Mouse (Mus musculus): ENCODE data around the gene Fbxl19.

The Fbxl19 gene

DNA sequence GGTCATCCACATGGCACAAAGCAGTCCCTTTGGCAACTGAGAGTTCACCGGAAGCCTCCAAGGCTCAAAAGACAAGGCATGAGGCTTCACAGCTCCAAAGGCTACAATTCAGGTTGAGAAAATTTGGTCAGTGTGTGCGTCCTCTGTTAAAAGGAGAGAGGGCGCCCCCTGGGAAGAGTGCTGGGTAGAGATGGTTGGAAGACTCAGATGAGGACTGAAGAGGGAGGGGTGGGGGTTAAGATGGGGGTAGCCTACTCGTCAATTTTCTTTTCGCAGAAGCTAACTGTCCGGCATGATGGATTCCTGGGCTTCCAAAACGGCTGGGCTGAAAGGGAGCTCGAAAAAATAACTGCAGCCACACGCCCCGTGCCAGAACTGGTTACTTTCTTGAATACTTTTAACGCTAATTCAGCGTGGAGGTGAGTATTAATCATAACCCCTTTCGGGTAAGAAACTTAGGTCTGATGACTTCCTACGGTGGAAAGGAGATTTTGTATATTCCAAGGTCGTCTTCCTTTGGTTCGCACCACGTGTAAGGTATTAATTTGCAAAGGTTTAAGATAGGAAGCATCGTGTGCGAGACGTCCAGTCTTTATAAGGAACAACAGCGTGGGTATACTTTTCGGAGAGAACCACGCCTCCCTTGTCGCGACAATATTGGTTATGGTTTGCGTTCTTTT, at the start of gene Fbxl19:
Fbxl19 (plus strand) TSS at position 178 of the 680 bp plus-strand sequence.
- DNase-seq: peak; percentile 83

GRCm38 (mm10) chr7:127698986-127699385, 45.4 kb upstream of the Fbxl19 start:
- DNase-seq: no peak

DNA sequence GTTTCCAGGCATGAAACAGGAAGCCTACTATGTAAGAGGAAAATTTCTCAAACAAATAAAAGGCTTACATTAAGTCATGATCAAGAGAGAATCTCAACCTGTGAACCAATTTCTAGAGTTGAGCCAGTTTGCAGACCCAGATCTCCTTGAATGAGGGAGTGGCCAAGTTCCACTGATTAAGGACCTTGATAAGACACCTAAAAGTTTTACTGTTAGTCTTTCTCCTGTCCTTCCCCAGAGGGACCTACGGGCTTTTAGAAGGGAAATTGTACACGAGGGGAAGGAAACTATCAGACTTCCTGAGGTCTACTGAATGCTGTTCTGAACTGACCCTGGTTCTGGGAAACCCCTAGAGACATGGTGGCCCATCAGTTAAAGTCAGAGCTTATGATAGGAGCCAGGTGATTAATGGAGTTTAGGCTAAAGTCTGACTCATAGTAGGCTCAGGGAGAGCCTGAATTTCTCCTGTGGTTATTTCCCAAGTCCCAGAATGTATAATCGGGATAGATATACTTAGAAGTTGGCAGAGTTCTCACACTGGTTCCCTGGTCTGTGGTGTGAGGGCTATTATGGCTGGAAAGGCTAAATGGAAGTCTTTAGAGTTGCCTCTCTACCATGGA, 43.5 kb upstream of the Fbxl19 start:
- DNase-seq: no peak

- DNase-seq: no peak
Observed at GRCm38 (mm10) chr7:127703561-127704178, 40.7 kb upstream of the Fbxl19 start.

DNA sequence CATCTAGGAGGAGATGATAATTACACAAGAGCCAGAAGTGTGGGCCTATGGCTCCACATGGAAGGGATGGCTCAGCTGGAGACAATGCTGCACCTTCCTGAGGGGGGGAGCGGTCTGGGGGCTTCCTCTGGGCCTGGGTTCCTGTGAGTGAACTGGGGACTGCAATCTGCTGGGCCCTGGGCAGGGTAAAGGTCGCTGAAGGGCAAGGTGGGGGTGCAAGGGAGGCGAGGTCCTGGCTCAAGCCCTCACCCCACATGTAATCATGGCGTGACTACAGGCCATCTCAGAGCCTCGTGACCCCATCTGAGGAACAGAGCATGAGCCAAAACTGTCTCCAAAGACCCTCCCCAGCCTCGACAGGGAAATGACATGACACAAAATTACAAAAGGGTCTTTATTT, 39.7 kb upstream of the Fbxl19 start:
- DNase-seq: no peak

GRCm38 (mm10) chr7:127705706-127706105, 38.6 kb upstream of the Fbxl19 start:
- DNase-seq: no peak

DNA sequence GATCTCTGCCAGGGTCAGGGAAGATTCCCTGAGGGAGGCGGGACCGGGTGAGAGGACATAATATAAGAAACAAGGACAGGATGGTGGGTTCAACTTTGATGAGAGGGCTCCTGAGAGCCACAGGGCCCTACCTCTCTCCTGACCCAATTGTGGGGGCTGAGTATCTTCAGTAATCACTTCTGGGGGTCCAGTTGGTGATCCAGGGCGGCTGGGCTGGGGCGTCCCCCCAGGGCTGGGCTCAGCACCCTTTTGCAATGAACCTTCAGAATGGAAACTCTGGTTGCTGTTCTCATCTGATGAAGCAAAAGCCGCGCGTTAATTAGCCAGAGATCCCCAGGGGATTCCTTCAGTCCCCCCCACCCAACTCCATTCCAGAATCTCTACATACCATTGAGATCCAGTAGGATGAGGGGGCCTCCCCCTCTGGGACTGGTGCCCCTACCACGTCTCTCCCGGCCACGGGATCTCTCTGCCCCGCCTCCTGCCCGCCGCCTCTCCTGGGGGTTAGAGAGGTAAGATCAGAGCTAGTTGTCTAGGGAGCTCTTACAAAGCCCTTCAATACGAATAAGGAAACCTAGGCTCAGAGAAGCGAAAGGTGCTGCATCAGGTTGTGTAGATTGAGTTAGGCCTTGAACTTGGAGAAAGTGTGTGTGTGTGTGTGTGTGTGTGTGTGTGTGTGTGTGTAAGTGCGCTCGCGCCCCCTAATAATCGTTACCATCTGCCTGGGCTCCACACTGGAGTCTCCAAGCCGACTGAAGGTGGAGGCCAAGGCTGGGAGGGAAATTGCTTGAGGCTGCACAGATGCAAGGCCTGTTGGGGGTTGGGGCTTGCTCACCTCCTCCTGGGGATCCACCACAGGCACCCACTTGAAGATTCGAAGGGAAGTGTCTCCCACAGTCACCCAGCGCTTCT, 37.0 kb upstream of the Fbxl19 start:
- DNase-seq: peak; percentile 57

DNA sequence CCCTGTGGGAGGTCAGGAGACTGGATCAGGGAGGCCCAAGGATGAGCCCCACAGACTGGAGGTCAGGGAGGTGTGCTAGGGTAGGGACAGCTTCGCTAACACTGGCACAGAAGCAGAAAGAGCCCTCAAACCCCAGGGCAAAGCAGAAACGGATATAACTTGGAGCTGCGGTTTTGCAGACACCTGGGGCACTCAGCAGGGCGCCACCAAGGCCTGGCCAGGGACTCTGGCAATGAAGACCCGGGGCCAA, 36.5 kb upstream of the Fbxl19 start:
- no peak for DNase-seq

GRCm38 (mm10) chr7:127708207-127709078, 35.9 kb upstream of the Fbxl19 start, which contains the start of gene Bcl7c:
Gene Bcl7c, minus strand, starts transcription at chr7:127708933.
- DNase-seq: peak; percentile 87

DNA sequence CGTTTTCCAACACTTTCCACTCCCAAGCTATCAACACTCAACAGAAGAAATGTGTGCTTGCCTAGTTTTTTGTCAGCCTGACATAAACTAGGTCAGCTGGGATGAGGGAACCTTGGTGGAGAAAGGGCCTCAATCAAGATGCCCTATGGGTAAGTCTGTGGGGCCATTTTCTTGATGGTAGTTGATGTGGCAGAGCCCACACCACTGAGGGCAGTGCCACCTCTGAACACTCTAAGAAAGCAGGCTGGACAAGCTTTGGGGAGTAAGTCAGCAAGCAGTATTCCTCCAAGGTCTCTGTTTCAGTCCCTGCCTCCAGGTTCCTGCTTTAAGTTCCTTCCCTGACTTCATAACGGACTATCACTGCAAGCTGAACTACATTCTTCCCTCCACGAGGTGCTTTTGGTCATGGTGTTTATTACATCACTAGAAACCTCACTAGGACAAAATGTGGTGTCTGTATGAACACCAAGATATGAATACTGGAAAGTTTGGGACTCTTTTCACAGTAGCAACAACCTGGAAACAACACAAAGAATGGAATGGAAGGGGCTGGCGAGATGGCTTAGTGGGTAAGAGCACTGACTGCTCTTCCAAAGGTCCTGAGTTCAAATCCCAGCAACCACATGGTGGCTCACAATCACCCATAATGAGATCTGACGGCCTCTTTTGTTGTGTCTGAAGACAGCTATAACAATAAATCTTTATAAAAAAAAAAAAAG, 34.9 kb upstream of the Fbxl19 start:
- DNase-seq: no peak

GRCm38 (mm10) chr7:127711031-127711430, 33.3 kb upstream of the Fbxl19 start:
- no peak for DNase-seq

DNA sequence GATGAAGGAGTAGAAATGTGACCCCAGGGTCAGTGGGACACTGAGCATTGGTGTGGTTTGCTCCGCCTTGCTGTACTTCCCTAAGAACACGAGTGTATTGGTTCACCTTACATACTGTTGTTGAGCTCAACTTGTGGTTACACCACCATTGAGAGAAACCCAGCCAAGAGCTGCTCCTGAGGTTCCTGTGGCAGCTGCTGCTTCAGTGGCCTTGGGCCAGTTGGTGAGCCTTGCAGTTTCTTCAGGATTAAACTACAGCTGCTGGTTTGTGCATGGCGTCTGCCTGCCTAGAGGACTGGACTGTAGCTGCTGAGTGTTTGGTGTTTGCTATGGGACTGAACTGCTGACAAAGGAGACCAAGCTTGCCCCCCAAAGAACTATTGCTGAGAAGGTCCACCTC, 32.9 kb upstream of the Fbxl19 start:
- DNase-seq: no peak

GRCm38 (mm10) chr7:127712461-127713385, 31.6 kb upstream of the Fbxl19 start, which contains the start of gene Ctf1:
Gene Ctf1, plus strand, starts transcription at chr7:127712736.
- DNase-seq: peak; percentile 81

DNA sequence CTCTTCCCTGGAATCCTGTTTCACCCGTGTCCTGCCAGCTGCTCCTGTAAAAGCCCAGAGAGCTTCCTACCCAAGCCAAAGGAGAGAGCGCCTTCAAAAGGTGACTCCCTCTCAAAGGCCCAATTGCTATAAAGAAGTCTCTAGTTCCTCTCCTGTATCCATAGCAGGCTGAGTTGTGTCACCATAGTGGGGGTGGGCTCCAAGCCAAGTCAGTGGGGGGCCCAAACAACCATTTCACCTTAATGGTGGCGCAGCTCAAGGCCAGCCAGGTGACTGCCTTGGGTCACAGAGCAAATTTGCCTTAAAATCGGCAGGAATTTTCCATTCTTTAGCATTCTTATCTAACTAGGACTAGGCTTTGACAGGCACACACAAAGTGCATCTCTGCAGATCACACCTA, 29.5 kb upstream of the Fbxl19 start:
- no peak for DNase-seq

- DNase-seq: peak; percentile 76
Observed at GRCm38 (mm10) chr7:127716992-127717391, 27.4 kb upstream of the Fbxl19 start.

GRCm38 (mm10) chr7:127718339-127718738, 26.0 kb upstream of the Fbxl19 start:
- DNase-seq: no peak

- DNase-seq: no peak
Observed at GRCm38 (mm10) chr7:127719258-127719657, 25.1 kb upstream of the Fbxl19 start.

- DNase-seq: no peak
Observed at GRCm38 (mm10) chr7:127725490-127725889, 18.9 kb upstream of the Fbxl19 start.

DNA sequence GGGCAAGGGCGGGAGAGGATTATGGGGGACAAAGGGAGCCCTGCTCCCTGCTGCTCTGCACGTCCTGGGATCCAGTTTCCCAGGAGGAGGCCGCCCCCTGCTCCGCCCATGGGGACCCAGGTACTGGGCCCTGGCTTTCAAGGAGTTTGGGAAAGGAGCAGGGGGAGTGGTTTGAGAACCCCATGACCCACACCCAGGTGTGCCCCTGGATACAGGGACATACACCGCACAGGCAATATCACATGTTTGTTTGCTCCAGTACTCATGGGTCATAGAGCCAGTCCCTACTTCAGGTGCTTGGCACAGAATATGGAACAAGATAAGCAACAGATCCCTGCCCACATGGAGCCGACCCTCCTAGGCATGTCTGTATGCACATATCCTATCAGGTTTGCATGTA, 18.4 kb upstream of the Fbxl19 start:
- DNase-seq: no peak

DNA sequence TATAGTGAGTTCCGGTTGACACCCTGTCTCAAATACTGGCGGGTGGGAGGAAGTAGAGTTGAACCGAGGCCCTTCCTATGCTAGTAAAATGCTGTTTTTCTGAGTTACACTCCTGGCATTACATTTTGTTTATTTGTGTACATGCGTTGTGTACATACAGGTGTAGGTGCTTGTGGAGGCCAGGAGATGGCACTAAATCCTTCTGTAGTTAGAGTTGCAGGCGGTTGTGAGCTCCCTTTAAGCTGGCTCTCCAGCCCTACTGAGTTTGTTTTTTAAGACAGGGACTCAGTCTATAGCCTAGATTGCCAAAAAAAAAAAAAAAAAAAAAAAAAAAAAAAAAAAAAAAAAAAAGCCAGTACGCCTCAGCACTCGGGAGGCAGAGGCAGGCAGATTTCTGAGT, 16.4 kb upstream of the Fbxl19 start:
- DNase-seq: no peak

- no peak for DNase-seq
Observed at GRCm38 (mm10) chr7:127730170-127730569, 14.2 kb upstream of the Fbxl19 start.

All from thymus, postnatal 14 days (tissue).